Mouse (Mus musculus) CH12.LX (cell line): ENCODE measurements at regions not wholly inside any gene's neighbourhood (a gene's known extent, or its start where the extent isn't known, plus 50 kb on each side); places are given as distances from the start of the nearest gene placed in this dataset.

Experiments used
- CTCF ChIP-seq, 2 experiments: IDR thresholded peaks in 1 of 2; conservative IDR thresholded peaks in 1 of 2; 2 replicates each; pipeline ENCODE4 v1.5.1; 2011 to 2012; ENCODE audit warnings: low read depth in 2 of 2, low read length in 2 of 2, improper control_type of control experiment in 1 of 2, inconsistent platforms in 1 of 2, mild to moderate bottlenecking in 1 of 2, moderate library complexity in 1 of 2
- E2F4 ChIP-seq: IDR thresholded peaks from 2 replicates; pipeline ENCODE4 v1.6.1; 2011; ENCODE audit warnings: low read depth, low read length, improper control_type of control experiment; ENCODE audit not compliant: insufficient replicate concordance
- EP300 ChIP-seq: IDR thresholded peaks from 2 replicates; pipeline ENCODE4 v1.6.1; 2011; ENCODE audit warnings: low read length, improper control_type of control experiment
- ETS1 ChIP-seq: conservative IDR thresholded peaks from 2 replicates; pipeline ENCODE4 v1.6.1; 2012; ENCODE audit warnings: low read depth, mild to moderate bottlenecking, inconsistent platforms, low read length, improper control_type of control experiment, moderate library complexity
- MAX ChIP-seq: IDR thresholded peaks from 2 replicates; pipeline ENCODE4 v1.6.1; 2011; ENCODE audit warnings: low read length, improper control_type of control experiment
- MAZ ChIP-seq: IDR thresholded peaks from 2 replicates; pipeline ENCODE4 v1.6.1; 2012; ENCODE audit warnings: low read depth, mild to moderate bottlenecking, inconsistent platforms, low read length, improper control_type of control experiment, moderate library complexity
- MYC ChIP-seq: IDR thresholded peaks from 2 replicates; pipeline ENCODE4 v1.6.1; 2011; ENCODE audit warnings: low read depth, mild to moderate bottlenecking, improper control_type of control experiment, low read length
- NELFE ChIP-seq: IDR thresholded peaks from 2 replicates; pipeline ENCODE4 v1.6.1; 2011; ENCODE audit warnings: low read depth, low read length, improper control_type of control experiment
- POLR2A ChIP-seq: IDR thresholded peaks from 2 replicates; pipeline ENCODE4 v1.6.1; 2011; ENCODE audit warnings: low read depth, mild to moderate bottlenecking, improper control_type of control experiment, low read length
- SIN3A ChIP-seq: IDR thresholded peaks from 2 replicates; pipeline ENCODE4 v1.6.1; 2012; ENCODE audit warnings: low read length, improper control_type of control experiment, inconsistent platforms
- SMC3 ChIP-seq: IDR thresholded peaks from 2 replicates; pipeline ENCODE4 v1.6.1; 2011; ENCODE audit warnings: low read depth, low read length, improper control_type of control experiment
- USF1 ChIP-seq: IDR thresholded peaks from 2 replicates; pipeline ENCODE4 v1.6.1; 2014; ENCODE audit warnings: low read depth, mild to moderate bottlenecking, inconsistent platforms, low read length, improper control_type of control experiment
- ZMIZ1 ChIP-seq: IDR thresholded peaks from 2 replicates; pipeline ENCODE4 v1.6.1; 2012; ENCODE audit warnings: low read depth, mild to moderate bottlenecking, inconsistent platforms, low read length, improper control_type of control experiment

DNA sequence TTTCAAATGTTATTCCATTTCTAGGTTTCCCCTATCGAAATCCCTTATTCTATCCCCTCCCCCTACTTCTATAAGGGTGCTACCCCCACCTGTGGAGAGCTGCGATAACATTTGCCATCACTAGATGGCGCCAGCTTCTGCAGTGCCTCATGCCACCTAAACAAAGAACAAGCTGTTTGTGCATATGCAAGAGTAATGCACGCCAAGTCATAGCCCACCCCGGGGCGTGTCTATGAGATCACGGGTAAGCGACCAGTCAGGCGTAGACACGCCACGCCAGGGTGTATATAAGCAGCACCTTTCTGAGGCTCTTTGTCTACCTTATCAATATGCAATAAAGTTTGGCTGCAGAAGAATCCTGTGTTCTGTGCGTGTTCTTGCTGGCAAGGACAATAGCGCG, 79.6 kb downstream of the Prl2c2 start:
- TF ChIP-seq SMC3: no peak
- TF ChIP-seq E2F4: no peak
- TF ChIP-seq ZMIZ1: no peak
- no peak for TF ChIP-seq SIN3A
- no peak for TF ChIP-seq ETS1
- no peak for TF ChIP-seq POLR2A
- TF ChIP-seq USF1: no peak
- no peak for TF ChIP-seq MAZ
- peak; percentile 30 to 61; a peak in 2 of 4 replicates for TF ChIP-seq CTCF (conservative IDR thresholded peaks at IDR 0.05 in 1 of 2, IDR thresholded peaks at IDR 0.05 in 1 of 2; ENCODE audit: low read depth in 2 of 2, low read length in 2 of 2)
- no peak for TF ChIP-seq MAX
- no peak for TF ChIP-seq MYC
- no peak for TF ChIP-seq EP300
- no peak for TF ChIP-seq NELFE
